Mouse (Mus musculus) embryonic facial prominence, embryonic 13.5 days (tissue): ENCODE measurements around the gene Rab2b. TPM values are rescaled to one million over a fixed set of nuclear protein-coding genes. Genes with fewer than 3 reads are reported as not detected.

Experiments used
- ATAC-seq: fragments of 200-750 bp; cut with Nextera tagmentation; 2 replicates; pipeline ENCODE4 v1.8.0; 2017; ENCODE audit warnings: low read depth; ENCODE audit not compliant: insufficient number of reproducible peaks, insufficient read depth, low FRiP score, low TSS enrichment
- H3K27ac ChIP-seq: fragments of 300-500 bp; sonication (generic); 2 replicates; pipeline ENCODE4 v1.5.1; 2015; ENCODE audit warnings: moderate library complexity, mild to moderate bottlenecking, inconsistent platforms
- H3K27me3 ChIP-seq: fragments of 300-500 bp; sonication (generic); 2 replicates; pipeline ENCODE4 v1.6.1; 2015; ENCODE audit warnings: mild to moderate bottlenecking, inconsistent platforms
- H3K36me3 ChIP-seq: fragments of 300-500 bp; sonication (generic); 2 replicates; pipeline ENCODE4 v1.6.1; 2015; ENCODE audit warnings: mild to moderate bottlenecking, inconsistent platforms
- H3K4me1 ChIP-seq: fragments of 300-500 bp; sonication (generic); 2 replicates; pipeline ENCODE4 v1.6.1; 2015; ENCODE audit warnings: inconsistent platforms
- H3K4me2 ChIP-seq: fragments of 300-500 bp; sonication (generic); 2 replicates; pipeline ENCODE4 v1.6.1; 2015; ENCODE audit warnings: moderate library complexity, mild to moderate bottlenecking, inconsistent platforms
- H3K4me3 ChIP-seq: fragments of 300-500 bp; sonication (generic); 2 replicates; pipeline ENCODE4 v1.5.1; 2015; ENCODE audit warnings: mild to moderate bottlenecking, inconsistent platforms
- H3K9ac ChIP-seq: fragments of 300-500 bp; sonication (generic); 2 replicates; pipeline ENCODE4 v1.6.1; 2015; ENCODE audit warnings: mild to moderate bottlenecking, inconsistent platforms
- H3K9me3 ChIP-seq: fragments of 300-500 bp; sonication (generic); 2 replicates; pipeline ENCODE4 v1.6.1; 2016; ENCODE audit warnings: inconsistent platforms
- WGBS: fragments of 180-500 bp; shearing (Covaris S2); methylation state at CpG from one replicate; pipeline ENCODE4 v1.1.7; 2015; ENCODE audit warnings: mixed read lengths; 5-methylcytosine and 5-hydroxymethylcytosine counted together
- polyA plus RNA-seq: library from polyadenylated mRNA; unstranded; fragments of >200 nt; fragmentation: Nextera tagmentation; extraction: Ambion mirVana; gene quantifications from 2 replicates; pipeline ENCODE4 v1.2.1, GENCODE M21; 2015

Gene Rab2b
- polyA plus RNA-seq, 1 experiment from 2014 or later, result 24.0 TPM

DNA sequence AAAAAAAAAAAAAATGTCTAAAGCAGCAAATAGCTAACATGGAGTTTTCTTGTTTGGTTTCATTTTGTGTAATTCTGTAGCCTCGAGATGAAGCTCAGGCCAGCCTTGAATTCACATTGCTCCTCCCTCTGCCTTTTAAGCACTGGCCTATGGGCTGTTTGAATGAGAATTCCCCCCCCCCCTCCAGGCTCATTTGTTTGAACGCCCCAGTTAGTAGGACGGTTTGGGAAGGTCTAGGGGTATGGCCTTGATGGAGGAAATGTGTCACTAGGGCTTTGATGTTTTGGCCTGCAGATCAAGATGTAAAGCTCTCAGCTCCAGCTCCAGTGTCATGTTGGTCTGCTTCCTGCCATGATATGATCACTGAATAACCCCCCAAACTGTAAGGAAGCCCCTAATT, 6.6 kb downstream of the Rab2b start:
- Histone ChIP-seq H3K27me3 (no peaks in the 10 kb centered on the region), H3K27ac (no peak overlapping the region), H3K4me1 (no peaks in the 10 kb centered on the region), H3K9me3 (no peaks in the 10 kb centered on the region), H3K4me2 (no peak overlapping the region), H3K36me3 (peaks cover 45% of the 10 kb centered on the region), H3K9ac (no peak overlapping the region), H3K4me3 (no peak overlapping the region)
- ATAC-seq, result no peak
- WGBS, result 70% methylated on average over 3 of the region's 3 CpGs

GRCm38 (mm10) chr14:52257484-52258213, 21.7 kb downstream of the Rab2b start, which contains the start of gene Chd8:
Gene Chd8, minus strand, starts transcription at chr14:52257780.
- H3K9ac ChIP-seq, result peak within 1 kb of the TSS; percentile 95
- H3K4me1 ChIP-seq, result peaks cover 11% of the 10 kb centered on the region
- WGBS, result under 1% methylated on average over 54 of the region's 54 CpGs
- peak within 1 kb of the TSS; percentile 95 for H3K27ac ChIP-seq
- peak within 1 kb of the TSS; percentile 79 for H3K4me2 ChIP-seq
- H3K9me3 ChIP-seq, result no peaks in the 10 kb centered on the region
- H3K4me3 ChIP-seq, result peak within 1 kb of the TSS; percentile 88
- no peaks in the 10 kb centered on the region for H3K27me3 ChIP-seq
- ATAC-seq, result peak; percentile 100
- H3K36me3 ChIP-seq, result 0 out of 2 replicates have a peak, but pooled peaks cover 9% of the 10 kb centered on the region

GRCm38 (mm10) chr14:52256311-52257175, 22.8 kb downstream of the Rab2b start:
- peak overlapping the region; percentile 95 for H3K9ac ChIP-seq
- peaks cover 9% of the 10 kb centered on the region; the same call in 1 of the 2 replicates for H3K36me3 ChIP-seq
- peak overlapping the region; percentile 79 for H3K4me2 ChIP-seq
- ATAC-seq, result no peak
- H3K9me3 ChIP-seq, result no peaks in the 10 kb centered on the region
- peak overlapping the region; percentile 95; the same call in 1 of the 2 replicates for H3K27ac ChIP-seq
- WGBS, result 7% methylated on average over 18 of the region's 18 CpGs
- H3K4me3 ChIP-seq, result peak overlapping the region; percentile 88
- H3K27me3 ChIP-seq, result no peaks in the 10 kb centered on the region
- peaks cover 11% of the 10 kb centered on the region for H3K4me1 ChIP-seq

- no peak overlapping the region for H3K27ac ChIP-seq
- peaks cover 6% of the 10 kb centered on the region for H3K36me3 ChIP-seq
- ATAC-seq, result no peak
- H3K4me2 ChIP-seq, result no peak overlapping the region
- no peaks in the 10 kb centered on the region for H3K9me3 ChIP-seq
- no peak overlapping the region for H3K9ac ChIP-seq
- no peaks in the 10 kb centered on the region for H3K27me3 ChIP-seq
- 76% methylated on average over 4 of the region's 4 CpGs for WGBS
- H3K4me3 ChIP-seq, result no peak overlapping the region
- peaks cover 13% of the 10 kb centered on the region for H3K4me1 ChIP-seq
Observed at GRCm38 (mm10) chr14:52246129-52246528, 33.2 kb downstream of the Rab2b start.

DNA sequence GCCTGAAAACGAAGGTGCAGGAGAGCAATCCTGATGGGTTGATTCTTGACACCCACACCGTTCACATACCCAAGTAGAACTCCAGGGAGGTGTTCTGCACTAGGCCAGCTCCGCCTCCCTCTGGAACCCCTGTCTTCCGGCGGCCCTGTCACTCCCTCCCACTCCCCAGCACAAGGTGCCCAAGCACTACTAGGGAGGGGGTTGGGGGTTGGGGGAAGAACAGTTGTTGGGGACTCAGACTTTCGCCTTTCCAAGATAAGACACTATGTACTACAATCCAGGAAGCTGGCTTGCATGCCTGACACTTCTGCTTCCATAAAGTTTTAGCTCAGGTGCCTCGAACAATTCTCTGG, 34.7 kb downstream of the Rab2b start:
- peak overlapping the region; percentile 77 for H3K4me2 ChIP-seq
- H3K9ac ChIP-seq, result peak overlapping the region; percentile 88
- no peaks in the 10 kb centered on the region for H3K27me3 ChIP-seq
- peak overlapping the region; percentile 75 for H3K27ac ChIP-seq
- H3K9me3 ChIP-seq, result no peaks in the 10 kb centered on the region
- peak overlapping the region; percentile 81 for H3K4me3 ChIP-seq
- peaks cover 4% of the 10 kb centered on the region; the same call in 1 of the 2 replicates for H3K36me3 ChIP-seq
- no peak for ATAC-seq
- 18% methylated on average over 7 of the region's 7 CpGs for WGBS
- H3K4me1 ChIP-seq, result peaks cover 13% of the 10 kb centered on the region

DNA sequence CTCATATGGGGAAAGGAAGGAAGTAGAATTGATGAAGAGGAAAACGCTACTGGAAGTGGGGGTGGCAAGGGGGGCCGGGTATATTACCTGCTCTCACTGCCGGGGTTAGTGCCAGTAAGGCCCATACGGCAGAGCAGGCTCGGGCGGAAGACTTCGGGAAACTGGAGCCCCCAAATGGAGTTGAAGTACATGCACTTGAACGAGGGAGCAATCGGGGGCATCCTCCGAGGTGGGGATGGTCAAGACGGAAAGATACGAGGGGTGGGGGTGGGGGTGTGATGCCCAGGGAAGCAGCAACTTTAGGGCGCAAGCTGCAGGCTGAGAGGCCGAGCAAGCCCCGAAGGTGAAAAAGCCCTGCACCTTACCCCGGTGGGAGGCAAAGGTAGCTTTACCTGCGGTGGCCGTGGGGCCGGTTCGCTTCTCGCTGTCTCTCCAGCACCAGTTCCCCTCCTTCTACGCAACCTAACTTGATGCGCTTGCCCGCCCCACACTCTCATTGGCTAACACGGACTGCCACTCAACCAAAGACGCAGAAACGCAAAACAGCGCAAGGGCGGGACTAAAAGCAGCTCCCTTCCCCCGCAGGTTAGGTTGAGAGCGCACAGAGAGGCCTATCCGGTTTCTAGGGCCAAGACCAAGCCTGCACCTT, 35.2 kb downstream of the Rab2b start:
- Histone ChIP-seq H3K27me3 (no peaks in the 10 kb centered on the region), H3K36me3 (peaks cover 2% of the 10 kb centered on the region; the same call in 1 of the 2 replicates), H3K9me3 (no peaks in the 10 kb centered on the region), H3K4me2 (peak overlapping the region; percentile 77), H3K4me3 (peak overlapping the region; percentile 81), H3K4me1 (peaks cover 13% of the 10 kb centered on the region), H3K9ac (peak overlapping the region; percentile 88), H3K27ac (peak overlapping the region; percentile 75)
- peak; percentile 98 for ATAC-seq
- under 1% methylated on average over 32 of the region's 32 CpGs for WGBS

DNA sequence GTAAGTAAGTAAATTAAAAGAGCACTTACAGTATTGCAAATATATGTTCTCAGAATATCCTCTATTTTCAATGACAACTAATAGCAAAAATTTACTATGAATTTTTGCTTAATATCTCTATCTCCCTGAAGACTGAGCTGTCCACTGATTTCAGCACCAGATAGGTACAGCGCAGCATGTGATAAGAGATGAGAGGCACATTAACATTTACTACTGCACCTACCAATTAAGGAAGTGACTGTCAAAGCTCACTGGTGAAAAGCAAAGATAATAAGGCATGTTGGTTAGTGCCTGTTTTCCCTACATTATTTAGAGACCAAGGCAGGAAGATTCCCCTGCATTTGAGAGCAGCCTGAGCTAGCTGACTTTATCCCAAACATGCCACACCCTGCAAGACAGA, 43.1 kb downstream of the Rab2b start:
- Histone ChIP-seq H3K4me1 (no peaks in the 10 kb centered on the region), H3K9me3 (no peaks in the 10 kb centered on the region), H3K27me3 (no peaks in the 10 kb centered on the region), H3K36me3 (peaks cover 62% of the 10 kb centered on the region), H3K27ac (no peak overlapping the region), H3K4me2 (no peak overlapping the region), H3K9ac (no peak overlapping the region), H3K4me3 (no peak overlapping the region)
- no peak for ATAC-seq
- WGBS, result 96% methylated on average over 1 of the region's 1 CpGs

GRCm38 (mm10) chr14:52235165-52235564, 44.2 kb downstream of the Rab2b start:
- 95% methylated on average over 7 of the region's 7 CpGs for WGBS
- H3K4me3 ChIP-seq, result no peak overlapping the region

DNA sequence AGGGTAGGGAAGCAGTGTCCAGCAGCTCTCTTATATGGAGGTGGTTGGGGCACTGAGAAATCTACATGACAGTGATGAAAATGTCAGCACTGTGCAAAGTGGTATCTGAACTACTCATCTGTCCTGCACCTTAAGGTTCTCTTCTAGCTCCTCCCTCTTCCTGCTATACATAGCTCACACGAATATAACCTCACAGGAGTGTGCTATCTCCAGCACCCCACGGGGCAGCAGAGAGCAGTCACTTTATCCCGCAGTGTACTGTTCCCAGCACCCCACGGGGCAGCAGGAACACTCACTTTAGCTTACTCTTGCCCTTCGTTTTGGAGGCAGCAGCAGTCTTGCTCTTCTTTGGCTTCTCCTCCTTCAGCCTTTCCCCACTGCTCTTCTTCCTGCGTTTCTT, 47.1 kb downstream of the Rab2b start:
- H3K27ac ChIP-seq, result no peak overlapping the region
- no peaks in the 10 kb centered on the region for H3K27me3 ChIP-seq
- no peaks in the 10 kb centered on the region for H3K9me3 ChIP-seq
- H3K4me1 ChIP-seq, result no peaks in the 10 kb centered on the region
- ATAC-seq, result no peak
- H3K9ac ChIP-seq, result no peak overlapping the region
- H3K4me3 ChIP-seq, result no peak overlapping the region
- 80% methylated on average over 6 of the region's 6 CpGs for WGBS
- H3K36me3 ChIP-seq, result peaks cover 87% of the 10 kb centered on the region
- no peak overlapping the region for H3K4me2 ChIP-seq

More at GRCm38 (mm10) chr14:52235165-52235564, 44.2 kb downstream of the Rab2b start:
- Histone ChIP-seq H3K27me3 (no peaks in the 10 kb centered on the region), H3K9me3 (no peaks in the 10 kb centered on the region), H3K4me2 (no peak overlapping the region), H3K9ac (no peak overlapping the region), H3K36me3 (peaks cover 71% of the 10 kb centered on the region), H3K4me1 (no peaks in the 10 kb centered on the region), H3K27ac (no peak overlapping the region)
- no peak for ATAC-seq

GRCm38 (mm10) chr14:52225972-52226371, 53.4 kb downstream of the Rab2b start:
- Histone ChIP-seq H3K4me2 (no peak overlapping the region), H3K27ac (no peak overlapping the region), H3K9me3 (no peaks in the 10 kb centered on the region), H3K4me1 (no peaks in the 10 kb centered on the region), H3K4me3 (no peak overlapping the region), H3K9ac (no peak overlapping the region), H3K27me3 (no peaks in the 10 kb centered on the region), H3K36me3 (peaks cover 91% of the 10 kb centered on the region)
- ATAC-seq, result no peak
- 86% methylated on average over 2 of the region's 2 CpGs for WGBS

DNA sequence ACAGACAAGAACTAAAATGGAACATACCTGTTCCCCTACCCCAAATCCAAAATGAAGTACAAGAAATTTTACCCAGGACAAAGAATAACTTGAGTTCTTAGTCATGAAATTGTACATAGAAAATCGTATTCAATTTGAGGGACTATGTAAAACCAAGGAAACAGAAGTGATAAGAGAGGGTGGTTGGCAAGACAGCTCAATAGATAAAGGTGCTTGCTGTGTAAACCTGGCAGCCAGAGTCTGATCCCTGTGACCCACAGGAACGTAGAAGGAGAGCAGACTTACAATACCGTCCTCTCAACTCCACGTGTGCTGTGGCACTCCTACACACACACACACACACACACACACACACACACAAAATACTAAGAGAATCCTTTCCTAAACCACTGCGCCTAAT, 62.1 kb downstream of the Rab2b start:
- H3K36me3 ChIP-seq, result peaks cover 93% of the 10 kb centered on the region
- ATAC-seq, result no peak
- H3K27me3 ChIP-seq, result no peaks in the 10 kb centered on the region
- H3K4me3 ChIP-seq, result no peak overlapping the region
- H3K4me2 ChIP-seq, result no peak overlapping the region
- no peaks in the 10 kb centered on the region for H3K4me1 ChIP-seq
- H3K9ac ChIP-seq, result no peak overlapping the region
- WGBS, result 91% methylated on average over 5 of the region's 5 CpGs
- no peaks in the 10 kb centered on the region for H3K9me3 ChIP-seq
- H3K27ac ChIP-seq, result no peak overlapping the region
